Mouse (Mus musculus) thymus, postnatal 4 days (tissue): ENCODE results near the gene Hdac8.
A peak's percentile ranks its signal among the peaks of the same experiment; 100 is the strongest.

Source experiments
- DNase-seq: peaks from one replicate; pipeline ENCODE4 v3.0.0; 2021

Gene Hdac8

GRCm38 (mm10) chrX:102339396-102340155, 165.6 kb downstream of the Hdac8 start:
- DNase-seq = no peak

GRCm38 (mm10) chrX:102319696-102320095, 185.5 kb downstream of the Hdac8 start:
- no peak for DNase-seq

GRCm38 (mm10) chrX:102319252-102319651, 185.9 kb downstream of the Hdac8 start:
- DNase-seq = no peak

GRCm38 (mm10) chrX:102318782-102319181, 186.4 kb downstream of the Hdac8 start:
- no peak for DNase-seq

- DNase-seq = no peak
Measured at GRCm38 (mm10) chrX:102311119-102311518, 194.0 kb downstream of the Hdac8 start.

- no peak for DNase-seq
Measured at GRCm38 (mm10) chrX:102307511-102307910, 197.6 kb downstream of the Hdac8 start.

GRCm38 (mm10) chrX:102305806-102306205, 199.4 kb downstream of the Hdac8 start:
- DNase-seq = no peak

GRCm38 (mm10) chrX:102304914-102305313, 200.2 kb downstream of the Hdac8 start:
- no peak for DNase-seq

- no peak for DNase-seq
Measured at GRCm38 (mm10) chrX:102302476-102302875, 202.7 kb downstream of the Hdac8 start.

- DNase-seq = no peak
Measured at GRCm38 (mm10) chrX:102284889-102285288, 220.3 kb downstream of the Hdac8 start.

- DNase-seq = no peak
Measured at GRCm38 (mm10) chrX:102262620-102263345, 242.4 kb downstream of the Hdac8 start.

GRCm38 (mm10) chrX:102259772-102260171, 245.4 kb downstream of the Hdac8 start:
- DNase-seq = no peak

- DNase-seq = no peak
Measured at GRCm38 (mm10) chrX:102253892-102254291, 251.3 kb downstream of the Hdac8 start.

- DNase-seq = peak; percentile 72
Measured at GRCm38 (mm10) chrX:102251937-102252860, 253.0 kb downstream of the Hdac8 start, which contains the start of gene Cited1. Gene Cited1 (minus strand): TSS chrX:102252181.

- DNase-seq = peak; percentile 21
Measured at GRCm38 (mm10) chrX:102251221-102251936, 253.8 kb downstream of the Hdac8 start.

GRCm38 (mm10) chrX:102250891-102251170, 254.3 kb downstream of the Hdac8 start:
- DNase-seq = peak; percentile 25

- DNase-seq = peak; percentile 45
Measured at GRCm38 (mm10) chrX:102250150-102250890, 254.8 kb downstream of the Hdac8 start.

GRCm38 (mm10) chrX:102244334-102244733, 260.8 kb downstream of the Hdac8 start:
- DNase-seq = peak; percentile 10
